Mouse (Mus musculus) thymus, postnatal 4 days (tissue): ENCODE results near the gene Unc50.
A peak's percentile ranks its signal among the peaks of the same experiment; 100 is the strongest.

Experiments used
- DNase-seq: peaks from one replicate; pipeline ENCODE4 v3.0.0; 2021

Unc50 gene

GRCm38 (mm10) chr1:37429366-37430296 is at the start of gene Unc50, which contains the start of gene Coa5:
Gene Unc50 (plus strand): TSS chr1:37430139.
Gene Coa5 (minus strand): TSS chr1:37430103.
- DNase-seq = peak; percentile 91

- DNase-seq = no peak
Observed at GRCm38 (mm10) chr1:37380913-37381312, 49.0 kb upstream of the Unc50 start.

GRCm38 (mm10) chr1:37384304-37384703 is 45.6 kb upstream of the Unc50 start:
- DNase-seq = no peak

GRCm38 (mm10) chr1:37386448-37386971 is 43.4 kb upstream of the Unc50 start:
- DNase-seq = no peak

- no peak for DNase-seq
Observed at GRCm38 (mm10) chr1:37393174-37393573, 36.8 kb upstream of the Unc50 start.

DNA sequence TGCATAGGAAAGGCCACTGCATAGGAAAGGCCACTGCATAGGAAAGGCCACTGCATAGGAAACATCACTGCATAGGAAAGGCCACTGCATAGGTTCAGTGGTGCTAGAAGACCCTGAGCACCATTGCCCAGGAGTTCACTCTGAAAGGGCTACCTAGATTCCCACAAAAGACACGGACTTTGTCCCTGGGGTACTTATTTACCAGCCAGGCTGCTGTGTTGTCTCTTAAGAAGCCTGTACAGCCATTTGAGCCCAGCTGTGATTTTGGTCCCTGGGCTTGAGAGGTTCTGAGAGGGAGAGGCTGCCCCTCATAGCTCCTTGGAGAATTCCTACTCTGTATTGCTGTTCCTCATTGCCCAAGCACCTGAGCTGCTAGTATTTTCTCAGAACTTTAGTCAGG is 33.5 kb upstream of the Unc50 start:
- DNase-seq = no peak

DNA sequence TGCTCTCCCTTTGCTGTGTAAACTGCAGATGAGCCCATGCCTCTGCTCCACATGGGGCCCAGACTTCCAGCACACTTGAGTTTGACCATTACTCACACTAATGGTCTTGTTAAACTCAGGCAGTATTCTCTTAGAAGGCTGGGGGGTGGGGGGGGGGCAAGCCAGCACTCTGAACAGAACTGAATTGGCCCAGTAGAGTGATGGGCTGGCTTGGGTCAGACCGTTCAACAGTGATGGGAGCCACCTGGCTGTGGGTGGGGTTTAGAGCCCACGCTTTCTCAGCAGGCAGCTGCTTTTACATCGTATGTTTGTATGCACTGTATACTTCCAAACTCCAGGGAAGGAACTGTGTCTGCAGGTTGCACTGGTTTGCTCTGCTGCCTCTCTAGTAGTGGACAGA is 31.0 kb upstream of the Unc50 start:
- no peak for DNase-seq

DNA sequence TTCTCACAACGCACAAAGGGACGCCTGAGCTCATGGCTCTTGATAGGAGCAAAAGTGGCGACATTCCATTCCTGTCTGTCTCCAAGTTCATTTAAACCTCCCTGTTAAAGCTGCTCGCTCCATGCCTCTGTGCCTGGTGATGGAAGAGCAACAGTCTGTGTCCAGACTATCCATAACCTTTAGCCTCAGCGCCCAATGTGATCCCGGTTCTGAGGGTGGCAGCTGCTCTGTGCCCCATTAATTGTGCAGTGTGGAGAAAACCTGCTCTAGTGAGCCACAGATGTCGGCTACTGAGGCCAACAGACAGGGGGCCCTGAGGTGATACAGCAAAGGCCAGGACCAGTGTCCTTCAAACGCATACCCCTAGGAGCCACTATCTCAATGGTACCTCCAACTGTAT is 30.2 kb upstream of the Unc50 start:
- DNase-seq = no peak

GRCm38 (mm10) chr1:37401687-37402086 is 28.3 kb upstream of the Unc50 start:
- DNase-seq = peak; percentile 79

GRCm38 (mm10) chr1:37405137-37405536 is 24.8 kb upstream of the Unc50 start:
- DNase-seq = no peak

DNA sequence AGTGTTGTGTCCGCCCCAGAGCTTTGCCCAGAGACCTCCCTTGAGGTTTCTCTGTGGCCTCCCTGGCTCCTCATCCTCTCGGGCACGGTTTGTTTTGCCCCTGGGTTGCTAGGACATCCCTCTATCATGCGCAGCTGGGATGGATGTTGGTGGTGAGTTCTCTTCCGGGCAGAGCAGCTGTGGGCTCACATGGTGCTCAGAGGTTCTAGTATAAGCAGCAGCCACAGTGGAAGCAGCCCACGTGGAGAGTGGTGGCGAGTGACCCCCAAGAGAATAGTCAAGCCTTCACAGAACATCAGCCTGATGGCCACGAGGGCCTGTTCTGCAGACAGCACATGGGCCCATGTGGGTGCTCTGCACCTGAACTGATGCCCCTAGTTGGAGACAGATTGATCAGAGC is 22.7 kb upstream of the Unc50 start:
- DNase-seq = no peak

- DNase-seq = no peak
Observed at GRCm38 (mm10) chr1:37408059-37408458, 21.9 kb upstream of the Unc50 start.

- DNase-seq = no peak
Observed at GRCm38 (mm10) chr1:37408678-37409077, 21.3 kb upstream of the Unc50 start.

GRCm38 (mm10) chr1:37409647-37410046 is 20.3 kb upstream of the Unc50 start:
- no peak for DNase-seq

- DNase-seq = no peak
Observed at GRCm38 (mm10) chr1:37415394-37415793, 14.5 kb upstream of the Unc50 start.

DNA sequence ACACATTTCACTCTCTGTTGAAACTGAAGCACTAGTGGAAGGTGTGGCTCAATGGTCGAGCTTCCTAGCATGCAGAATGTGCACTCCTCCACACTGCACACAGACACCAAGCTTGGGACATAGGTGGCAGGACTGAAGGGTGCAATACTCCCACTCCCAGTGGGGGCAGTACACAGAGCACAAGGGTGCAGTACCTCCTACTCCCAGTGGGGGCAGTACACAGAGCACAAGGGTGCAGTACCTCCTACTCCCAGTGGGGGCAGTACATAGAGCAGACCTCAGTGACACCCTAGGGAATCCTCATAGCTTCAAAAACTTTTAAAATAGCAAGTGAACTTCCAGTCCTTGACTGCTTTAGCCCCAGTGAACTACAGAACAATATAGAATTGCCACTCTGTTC is 10.5 kb upstream of the Unc50 start:
- peak; percentile 77 for DNase-seq

GRCm38 (mm10) chr1:37427144-37427875 is 2.6 kb upstream of the Unc50 start:
- no peak for DNase-seq

DNA sequence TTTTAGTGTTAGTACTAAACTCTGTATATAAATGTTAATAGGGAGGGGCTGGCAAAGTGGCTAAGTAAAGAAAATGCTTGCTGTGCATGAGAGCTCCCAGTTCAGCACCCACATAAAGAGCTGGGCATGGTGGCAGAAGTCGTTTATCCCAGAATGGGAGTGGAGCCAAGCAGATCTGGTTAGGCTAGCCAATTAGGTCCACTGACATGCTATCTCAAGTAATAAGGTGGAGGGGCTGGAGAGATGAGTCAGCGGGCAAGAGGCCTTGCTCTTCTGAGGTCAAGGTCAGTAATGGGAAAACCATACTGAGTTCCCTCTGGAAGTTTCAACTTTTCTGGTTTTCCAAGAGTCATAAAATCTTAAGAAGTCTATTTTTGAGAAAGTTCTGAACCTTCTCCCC is 1.0 kb upstream of the Unc50 start:
- no peak for DNase-seq

DNA sequence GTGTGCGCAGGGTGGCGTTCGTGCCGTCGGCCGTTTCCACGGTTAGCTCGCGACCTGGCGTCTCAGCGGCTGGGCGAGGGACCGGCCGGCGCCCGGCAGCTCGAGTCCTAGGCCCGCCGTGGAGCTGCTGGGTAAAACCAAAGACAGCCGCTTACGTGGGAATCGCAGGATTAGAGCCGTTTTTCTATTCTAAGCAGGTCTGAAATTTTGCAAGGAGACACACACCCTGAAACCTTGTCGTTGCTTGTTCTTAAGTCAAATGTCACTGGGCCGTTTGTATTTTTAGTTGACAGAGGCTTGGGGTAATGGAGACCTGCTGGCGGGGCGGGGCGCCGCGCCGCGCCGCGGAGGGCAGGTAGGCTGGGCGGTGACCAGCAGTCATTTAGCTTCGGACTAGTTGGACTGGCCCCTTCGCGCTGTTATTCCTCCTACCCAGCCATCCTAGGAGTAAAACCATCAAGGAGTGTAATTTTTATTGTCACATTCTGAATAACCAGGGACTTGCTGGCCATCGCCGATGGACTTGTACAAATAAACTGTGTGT is 430 bp downstream of the Unc50 start:
- DNase-seq = no peak

DNA sequence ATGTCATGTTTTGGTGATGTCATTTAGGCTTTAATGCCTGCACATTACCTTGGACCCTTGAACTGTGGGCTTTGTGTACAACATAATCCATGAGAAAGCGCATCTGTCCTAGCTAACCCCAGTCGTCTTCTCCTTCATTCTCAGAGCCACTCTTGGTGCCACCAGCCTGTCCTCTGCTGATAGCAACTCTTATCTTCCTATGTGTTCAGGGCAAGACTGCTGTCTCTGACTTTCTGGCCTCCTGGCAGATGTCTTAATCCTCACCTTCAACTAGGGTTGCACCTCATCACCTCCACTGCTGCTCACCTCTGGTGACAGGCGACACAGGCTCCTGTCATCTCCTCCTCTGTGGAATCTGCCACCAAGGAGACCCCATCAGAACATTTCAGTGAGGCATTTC is 6.5 kb downstream of the Unc50 start:
- no peak for DNase-seq

GRCm38 (mm10) chr1:37442848-37443835 is 13.2 kb downstream of the Unc50 start:
- DNase-seq = no peak
